ENCODE assay signal across 20 mouse cellular contexts in genomic region chr1:21856399-21856798, GRCm38 (mm10).
"Had no signal": no experiment of that assay in that cellular context is flagged by ENCODE, and none has a peak within 500 bp of the region (broad histone marks: within the 10 kb centered on the region; RNA-seq: fewer than 3 reads in every experiment).

No protein-coding gene starts in this region.

- H3K27ac ChIP-seq: kidney, postnatal 0 days; layer of hippocampus, adult 2 months; limb, embryonic 12.5 days; limb, embryonic 15.5 days; liver, embryonic 14.5 days; midbrain, embryonic 12.5 days; midbrain, embryonic 15.5 days; neural tube, embryonic 12.5 days; neural tube, embryonic 15.5 days had no signal

- H3K4me2 ChIP-seq: limb, embryonic 12.5 days; limb, embryonic 15.5 days; liver, embryonic 11.5 days; lung, embryonic 14.5 days; midbrain, embryonic 12.5 days; midbrain, embryonic 15.5 days; neural tube, embryonic 12.5 days; neural tube, embryonic 15.5 days had no signal

- H3K9me3 ChIP-seq: limb, embryonic 12.5 days; limb, embryonic 15.5 days; midbrain, embryonic 12.5 days; midbrain, embryonic 15.5 days; neural tube, embryonic 12.5 days; neural tube, embryonic 15.5 days had no signal

- H3K9ac ChIP-seq: limb, embryonic 12.5 days; limb, embryonic 15.5 days; liver, embryonic 14.5 days; liver, postnatal 0 days; lung, embryonic 14.5 days; midbrain, embryonic 12.5 days; midbrain, embryonic 15.5 days; neural tube, embryonic 12.5 days; neural tube, embryonic 15.5 days had no signal

- H3K4me1 ChIP-seq: limb, embryonic 12.5 days; limb, embryonic 15.5 days; midbrain, embryonic 12.5 days; midbrain, embryonic 15.5 days; neural tube, embryonic 12.5 days; neural tube, embryonic 15.5 days had no signal

- DNase-seq: kidney, postnatal 25 days; layer of hippocampus, adult 9-11 months; left cerebral cortex, postnatal 4 days; liver, postnatal 0 days; lung, embryonic 14.5 days; right cerebral cortex, postnatal 25 days; spleen, adult 18-20 months; thymus, adult 18-20 months; thymus, postnatal 36 days had no signal

- H3K36me3 ChIP-seq: limb, embryonic 12.5 days; limb, embryonic 15.5 days; midbrain, embryonic 12.5 days; midbrain, embryonic 15.5 days; neural tube, embryonic 12.5 days; neural tube, embryonic 15.5 days had no signal

- ATAC-seq: liver, postnatal 0 days; lung, postnatal 0 days had no signal

- H3K4me3 ChIP-seq: layer of hippocampus, adult 2 months; limb, embryonic 12.5 days; limb, embryonic 15.5 days; midbrain, embryonic 12.5 days; midbrain, embryonic 15.5 days; neural tube, embryonic 12.5 days; neural tube, embryonic 15.5 days had no signal

- H3K27me3 ChIP-seq: limb, embryonic 12.5 days; limb, embryonic 15.5 days; midbrain, embryonic 12.5 days; midbrain, embryonic 15.5 days; neural tube, embryonic 12.5 days; neural tube, embryonic 15.5 days had no signal
